Mouse (Mus musculus) lung, adult 18-20 months (tissue): ENCODE measurements around the gene Lpcat1.
A peak's percentile ranks its signal among the peaks of the same experiment; 100 is the strongest.

Experiments
- DNase-seq, 2 experiments: peaks; one replicate each; pipeline ENCODE4 v3.0.0; 2022; ENCODE audit warnings: mixed read lengths in 2 of 2

Gene Lpcat1

GRCm38 (mm10) chr13:73477841-73478240, 10.8 kb downstream of the Lpcat1 start:
- DNase-seq: no peak

DNA sequence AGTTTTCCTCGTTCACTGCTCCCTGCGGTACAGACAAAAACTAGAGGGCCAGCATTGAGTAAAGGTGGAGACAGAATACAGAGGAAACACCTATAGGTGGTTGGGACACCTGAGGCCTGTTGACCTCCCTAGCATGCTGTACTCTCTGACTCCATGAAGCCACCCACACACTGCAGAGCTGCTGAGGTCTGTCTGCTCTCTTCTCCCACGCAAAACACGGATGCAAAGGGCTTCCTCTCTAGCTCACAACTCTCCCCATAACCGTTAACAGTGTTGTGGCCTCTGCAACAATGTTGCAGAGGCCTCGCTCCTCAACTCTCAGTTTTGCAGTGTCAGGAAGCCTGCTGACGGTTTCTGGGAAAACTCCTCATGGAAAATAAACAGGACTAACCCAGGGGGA, 15.5 kb downstream of the Lpcat1 start:
- no peak for DNase-seq

DNA sequence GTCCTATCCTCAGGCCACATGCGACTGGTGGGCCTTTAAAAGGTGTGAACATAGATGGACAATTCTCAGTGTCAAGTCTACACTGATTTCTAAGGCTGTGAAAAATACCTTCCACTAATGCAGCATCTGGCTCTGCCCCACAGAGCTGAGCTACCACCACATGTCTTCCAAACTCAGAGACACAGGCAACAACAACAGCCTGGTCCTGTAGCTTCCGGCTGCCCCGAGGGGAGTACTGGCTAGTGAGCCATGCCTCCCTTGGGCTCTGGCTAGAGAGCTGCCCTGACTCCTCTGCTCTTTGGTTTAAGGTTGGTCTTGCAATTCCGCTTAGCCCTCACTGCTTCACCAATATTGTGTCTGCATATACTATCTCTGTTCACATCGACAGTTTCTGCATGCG, 16.3 kb downstream of the Lpcat1 start:
- DNase-seq: no peak

GRCm38 (mm10) chr13:73484171-73484570, 17.2 kb downstream of the Lpcat1 start:
- DNase-seq: no peak

DNA sequence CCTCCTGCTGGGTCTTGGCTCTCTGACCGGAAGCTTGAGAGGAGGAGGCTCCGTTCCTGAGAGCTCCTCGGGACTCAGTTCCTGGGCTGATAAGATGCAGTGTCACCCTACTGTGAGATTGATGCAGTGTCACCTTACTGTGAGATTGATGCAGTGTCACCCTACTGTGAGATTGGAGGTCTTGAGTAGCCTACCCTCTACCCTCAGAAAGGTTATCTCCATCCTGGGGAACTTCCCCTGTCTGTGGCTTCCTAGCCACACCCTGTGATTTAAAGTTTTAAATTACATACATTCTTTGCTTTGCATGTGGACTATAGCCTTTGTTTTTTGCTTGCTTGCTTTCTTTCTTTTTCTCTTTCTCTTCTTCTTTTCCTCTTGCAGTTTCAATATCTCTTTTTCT, 21.1 kb downstream of the Lpcat1 start:
- DNase-seq: no peak

DNA sequence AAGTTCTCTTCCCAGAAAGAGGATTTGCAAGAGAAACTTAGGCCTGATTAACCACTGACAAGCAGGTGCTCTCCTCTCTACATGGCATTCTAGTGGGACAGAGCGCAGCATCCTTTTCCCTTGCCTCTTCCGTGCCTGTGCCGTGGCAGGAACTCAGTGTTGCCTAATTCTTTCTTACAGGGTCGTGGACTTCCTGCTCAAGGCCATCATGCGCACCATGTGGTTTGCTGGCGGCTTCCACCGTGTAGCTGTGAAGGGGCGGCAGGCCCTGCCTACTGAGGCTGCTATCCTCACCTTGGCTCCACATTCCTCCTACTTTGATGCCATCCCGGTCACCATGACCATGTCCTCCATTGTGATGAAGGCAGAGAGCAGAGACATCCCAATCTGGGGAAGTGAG, 21.7 kb downstream of the Lpcat1 start:
- no peak for DNase-seq

DNA sequence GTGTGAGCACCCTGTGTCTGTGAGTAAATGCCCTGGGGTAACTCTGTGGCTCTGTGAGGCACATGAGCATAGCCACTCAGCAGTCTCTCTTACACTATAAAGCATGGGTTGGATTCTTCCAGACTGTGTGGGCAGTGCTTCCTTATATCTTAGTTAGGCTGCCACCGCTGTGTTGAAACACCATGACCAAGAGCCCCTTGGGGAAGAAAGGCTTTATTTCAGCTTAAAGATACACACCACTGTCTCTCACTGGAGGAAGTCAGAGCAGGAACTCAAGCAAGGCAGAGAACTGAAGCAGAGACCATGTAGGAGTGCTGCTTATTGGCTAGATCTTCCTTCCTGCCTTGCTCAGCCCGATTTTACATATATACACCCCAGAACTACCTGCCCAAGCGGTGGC, 23.0 kb downstream of the Lpcat1 start:
- DNase-seq: peak in 1 of 2 experiments; percentile 26

DNA sequence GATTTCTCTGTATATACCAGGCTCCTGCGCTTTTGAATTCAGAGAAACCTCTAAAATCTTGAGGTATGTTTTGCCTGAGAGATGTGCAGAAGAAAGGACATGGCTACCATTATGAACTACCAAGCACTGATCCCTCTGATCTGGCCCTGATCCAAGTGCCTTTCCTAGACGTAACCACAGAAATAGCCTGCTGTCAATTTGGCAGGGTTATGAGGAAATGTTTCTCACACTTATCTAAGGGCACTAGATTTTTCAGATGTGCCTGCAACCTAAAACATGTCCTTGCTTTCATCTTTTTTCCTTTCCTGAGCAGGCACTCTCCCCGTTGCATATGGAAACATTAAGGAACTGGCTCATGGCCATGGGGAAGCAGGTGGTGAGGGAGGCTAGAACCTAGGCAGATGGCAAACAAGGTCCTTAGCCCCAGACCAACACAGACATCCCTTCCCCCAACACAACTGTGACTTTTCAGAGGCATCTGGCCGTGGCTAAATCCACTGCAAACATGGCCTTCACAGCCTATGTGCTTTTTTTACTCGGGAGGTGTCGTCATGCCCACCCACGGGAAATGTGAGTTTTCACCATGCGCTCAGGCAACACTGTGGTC, 23.7 kb downstream of the Lpcat1 start:
- peak in 1 of 2 experiments; percentile 41 for DNase-seq

- no peak for DNase-seq
Observed at GRCm38 (mm10) chr13:73493183-73493582, 26.2 kb downstream of the Lpcat1 start.

DNA sequence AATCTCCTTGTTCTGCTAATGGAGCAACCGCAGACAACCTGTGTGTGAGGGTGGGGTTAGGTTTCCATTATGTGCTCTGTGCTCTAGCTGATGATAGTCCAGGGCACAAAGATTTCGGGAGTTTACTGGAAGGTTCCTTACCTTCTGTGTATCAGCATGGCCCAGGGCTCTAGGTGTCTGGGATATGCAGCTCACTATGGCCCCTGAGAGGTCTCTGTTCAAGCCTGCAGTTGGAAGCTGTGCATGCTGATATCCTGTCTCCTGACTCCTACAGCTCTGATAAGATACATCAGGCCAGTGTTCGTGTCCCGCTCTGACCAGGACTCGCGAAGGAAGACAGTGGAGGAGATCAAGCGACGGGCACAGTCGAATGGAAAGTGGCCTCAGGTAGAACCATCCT, 27.5 kb downstream of the Lpcat1 start:
- DNase-seq: no peak

DNA sequence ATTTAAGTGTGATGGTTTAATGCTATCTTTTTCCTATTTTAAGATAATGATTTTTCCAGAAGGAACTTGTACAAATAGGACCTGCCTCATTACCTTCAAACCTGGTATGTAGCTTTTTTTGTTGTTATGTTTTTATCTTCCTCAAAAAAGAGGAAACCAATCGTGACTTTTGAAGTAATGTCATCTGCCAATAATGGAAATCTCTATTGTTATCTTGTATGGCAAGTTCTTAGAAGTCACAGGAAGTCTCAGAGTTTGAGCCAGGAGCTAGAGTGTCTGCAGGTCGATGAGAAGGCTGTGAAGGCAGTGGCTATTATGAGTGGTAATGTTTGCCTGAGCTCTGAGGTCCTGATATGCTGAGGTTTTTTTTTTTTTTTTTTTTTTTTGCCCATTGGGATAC, 29.1 kb downstream of the Lpcat1 start:
- DNase-seq: no peak

DNA sequence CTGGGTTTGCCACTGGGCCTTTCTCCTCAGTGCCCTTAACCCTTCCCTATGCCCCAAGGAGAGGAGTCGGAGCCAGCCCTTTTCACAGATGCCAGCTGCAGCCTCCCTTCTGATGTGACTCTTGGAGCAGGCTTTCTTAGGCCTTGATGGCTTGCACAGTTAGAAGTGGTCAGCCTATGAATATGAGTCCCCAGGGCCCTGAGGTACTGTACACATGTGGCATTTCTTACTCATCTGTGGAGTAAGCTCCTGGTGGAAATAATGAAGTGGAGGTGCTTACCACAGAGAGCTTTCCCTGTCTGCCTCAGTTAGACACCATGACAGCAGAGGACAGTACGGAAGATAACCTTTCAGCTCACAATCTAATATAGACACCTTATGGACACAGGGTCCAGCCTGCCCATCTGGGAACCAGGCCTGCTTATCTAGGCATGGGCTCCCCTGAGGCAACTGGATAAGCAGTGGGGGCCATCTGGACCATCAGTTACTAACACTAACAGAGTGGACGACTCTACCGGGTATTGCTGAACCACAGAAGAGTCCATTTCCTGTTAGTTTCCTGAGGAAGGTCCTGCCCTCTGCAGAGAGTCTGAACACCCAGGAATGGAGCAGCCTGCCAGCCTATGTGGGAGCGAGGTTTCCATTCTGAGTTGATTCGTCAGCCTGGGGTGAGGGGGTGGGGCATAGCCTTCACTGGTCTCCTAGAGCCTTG, 33.1 kb downstream of the Lpcat1 start:
- peak in 1 of 2 experiments; percentile 50 for DNase-seq

GRCm38 (mm10) chr13:73502719-73503118, 35.7 kb downstream of the Lpcat1 start:
- no peak for DNase-seq

DNA sequence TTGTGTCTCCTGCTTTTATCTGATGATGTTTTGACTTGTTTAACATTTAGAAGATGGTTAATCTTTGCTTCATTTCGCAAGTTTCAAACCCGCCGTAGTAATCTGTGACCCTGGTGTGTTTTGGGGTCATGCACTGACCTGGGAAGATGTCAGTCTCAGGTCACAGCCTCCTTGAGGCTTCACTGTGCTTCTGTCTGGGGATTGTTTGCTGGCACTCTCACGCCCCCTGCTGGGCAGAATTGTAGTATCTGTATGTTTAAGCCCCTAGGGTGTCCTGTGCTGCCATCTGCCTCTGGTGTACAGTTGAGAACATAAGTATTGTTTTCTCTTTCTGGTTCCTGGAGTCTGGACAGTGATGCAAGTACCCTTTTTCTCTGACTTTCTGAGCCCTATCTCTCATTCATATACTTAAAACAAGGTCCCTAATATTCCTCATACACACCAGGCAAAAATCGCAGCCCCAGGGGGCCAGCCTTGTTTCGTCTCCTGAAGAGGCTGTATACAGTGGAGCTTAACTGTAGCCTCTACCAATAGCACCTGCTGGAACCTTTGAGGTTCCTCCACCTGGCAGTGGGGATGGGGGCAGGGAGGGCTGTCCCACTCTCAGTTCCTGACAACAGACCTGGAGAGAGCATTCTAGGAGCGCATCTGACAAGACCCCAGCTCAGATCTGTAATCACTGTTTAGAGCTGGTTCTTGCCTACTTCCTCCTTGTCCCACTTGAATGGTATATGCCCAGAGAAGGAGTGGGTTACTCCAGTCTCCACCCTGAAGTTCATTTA, 38.9 kb downstream of the Lpcat1 start:
- DNase-seq: peak; percentile 67 to 72

DNA sequence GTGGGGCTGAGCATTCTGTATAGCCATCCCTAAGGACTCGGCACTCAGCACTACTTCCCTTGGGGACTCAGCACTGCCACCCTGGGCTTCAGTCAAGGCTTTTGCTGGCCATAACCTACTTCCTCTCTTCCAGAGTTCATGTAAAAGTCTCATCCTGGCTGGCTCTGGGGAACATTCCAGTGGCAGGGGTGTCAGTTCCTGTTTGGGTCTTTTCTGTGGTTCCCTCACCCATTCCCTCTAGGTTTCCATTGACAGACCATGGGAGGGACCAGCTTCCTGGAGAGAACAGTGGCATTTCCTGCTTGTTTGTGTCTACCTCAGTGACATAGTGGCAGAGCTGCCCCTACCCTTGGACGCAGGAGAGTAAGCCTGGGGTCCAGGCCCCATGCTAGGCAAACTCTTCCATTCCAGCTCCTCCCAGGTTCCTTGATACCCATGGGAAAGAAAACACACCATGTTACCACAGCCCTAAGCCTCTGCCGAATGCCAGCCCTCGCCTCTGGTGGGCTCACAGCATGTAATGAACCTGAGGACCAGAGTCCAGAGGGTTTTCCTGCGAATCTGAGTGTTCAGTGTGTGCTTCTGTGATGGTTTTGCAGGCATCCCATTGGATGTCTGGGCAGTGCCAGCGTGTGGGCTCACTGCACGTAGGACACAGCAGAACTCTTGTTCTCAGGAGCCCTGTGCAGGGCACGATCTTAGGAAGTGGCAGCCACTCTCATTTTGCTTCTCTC, 42.0 kb downstream of the Lpcat1 start:
- DNase-seq: peak in 1 of 2 experiments; percentile 40

DNA sequence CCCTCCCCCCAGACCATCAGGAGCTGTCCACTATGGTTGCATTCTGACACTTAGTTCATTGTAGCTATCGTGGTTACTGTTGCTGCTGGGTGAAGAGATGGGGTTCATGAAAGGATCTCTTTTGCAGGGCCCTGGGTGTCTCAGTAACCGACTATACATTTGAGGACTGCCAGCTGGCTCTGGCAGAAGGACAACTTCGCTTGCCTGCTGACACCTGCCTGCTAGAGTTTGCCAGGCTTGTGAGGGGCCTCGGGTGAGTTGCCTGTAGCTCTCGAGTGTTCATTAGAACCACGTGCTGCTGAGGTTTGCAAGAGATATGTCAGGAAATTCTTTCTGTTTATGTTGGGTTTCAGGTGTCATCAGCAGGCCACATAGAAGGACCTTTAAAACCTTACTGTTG, 42.9 kb downstream of the Lpcat1 start:
- no peak for DNase-seq

- DNase-seq: peak; percentile 50 to 69
Observed at GRCm38 (mm10) chr13:73512776-73513673, 46.0 kb downstream of the Lpcat1 start.

- no peak for DNase-seq
Observed at GRCm38 (mm10) chr13:73516886-73517285, 49.9 kb downstream of the Lpcat1 start.

DNA sequence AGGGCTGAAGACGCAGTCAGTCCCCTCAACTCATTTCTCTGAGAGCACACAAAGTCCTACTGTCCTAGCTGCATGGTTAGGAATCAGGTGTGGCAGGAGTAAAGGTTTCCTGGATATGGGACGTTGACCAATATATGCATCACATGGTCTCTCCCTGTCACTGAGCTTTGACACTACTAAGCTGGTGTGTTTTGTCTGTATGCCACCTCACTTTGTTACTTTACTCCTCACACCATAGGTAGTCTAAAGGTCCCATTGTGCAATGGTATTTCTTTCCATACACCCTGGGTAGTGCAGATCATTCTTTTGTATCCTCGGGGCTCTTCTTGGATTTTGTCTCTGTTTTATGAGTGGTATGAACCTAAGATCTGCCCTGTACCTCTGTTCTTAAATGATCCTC, 66.7 kb downstream of the Lpcat1 start:
- no peak for DNase-seq

DNA sequence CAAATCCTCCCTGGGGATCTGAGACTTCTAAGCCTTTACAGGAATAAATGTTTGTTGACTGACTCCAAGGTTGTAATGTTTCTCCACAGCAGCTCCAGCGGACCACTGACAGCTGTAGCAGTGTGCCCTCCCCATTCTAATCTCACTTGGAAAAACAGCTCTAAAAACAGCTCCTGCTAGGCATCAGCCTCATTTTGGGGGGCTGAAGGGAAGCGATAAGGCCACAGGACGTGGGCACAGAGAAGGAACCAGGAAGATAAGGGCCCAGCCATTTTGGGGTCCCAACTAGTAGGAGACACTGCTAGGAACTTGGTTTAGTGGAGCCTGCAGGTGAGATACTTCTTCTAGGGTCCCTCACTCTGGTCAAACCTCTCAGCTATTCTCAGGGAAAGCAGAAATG, 68.3 kb downstream of the Lpcat1 start:
- no peak for DNase-seq

- peak; percentile 66 to 70 for DNase-seq
Observed at GRCm38 (mm10) chr13:73536403-73536821, 69.4 kb downstream of the Lpcat1 start, which contains the start of gene Slc6a3. TSS of gene Slc6a3 (plus strand) at chr13:73536747.

DNA sequence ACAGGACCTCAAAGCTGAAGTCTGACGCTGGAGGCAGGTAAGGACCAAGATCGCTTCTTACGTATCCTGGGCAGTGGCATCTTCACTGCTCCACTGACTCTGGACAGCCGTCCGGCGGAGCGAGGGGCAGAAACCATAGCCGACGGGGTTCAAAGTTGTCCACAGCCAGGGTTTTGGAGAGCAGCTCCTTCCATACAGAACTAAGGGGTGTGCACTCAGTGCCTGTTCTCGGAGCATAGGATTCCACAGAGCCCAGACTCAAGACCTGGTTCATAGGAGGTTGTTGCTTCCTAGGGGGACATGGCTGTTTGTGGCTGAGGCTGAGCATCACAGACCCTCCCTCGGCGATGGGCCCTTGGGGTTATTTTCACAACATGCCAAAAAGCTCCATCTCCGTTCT, 69.8 kb downstream of the Lpcat1 start:
- no peak for DNase-seq
